Mouse (Mus musculus) MEL-GATA-1-ER (cell line): ENCODE measurements at regions not wholly inside any gene's neighbourhood (a gene's known extent, or its start where the extent isn't known, plus 50 kb on each side); places are given as distances from the start of the nearest gene placed in this dataset.

Experiments used
- DNase-seq: peaks from one replicate; pipeline ENCODE4 v3.0.0-alpha.2; 2012; ENCODE audit warnings: low read depth; ENCODE audit errors: extremely low read depth

DNA sequence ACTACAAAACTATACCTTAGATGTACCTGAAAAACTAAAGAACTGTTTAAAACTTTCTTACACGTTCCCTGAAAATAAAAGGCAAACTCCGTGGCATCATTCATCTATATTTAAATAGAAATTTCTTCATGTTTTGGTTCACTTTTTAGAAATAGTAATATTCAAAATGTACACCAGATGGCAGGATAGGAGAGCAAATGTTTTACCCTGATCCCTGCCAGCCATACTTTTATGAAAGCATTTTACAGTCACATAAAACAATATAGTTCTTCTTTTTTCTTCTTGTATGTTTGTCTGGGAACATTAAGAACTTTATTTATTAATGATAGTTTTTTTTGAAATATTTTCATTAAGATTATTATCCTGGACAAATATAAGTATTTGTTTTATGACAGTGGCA lies 68.5 kb downstream of the 4921530L21Rik start:
- peak; percentile 10 for DNase-seq

- no peak for DNase-seq
Observed at GRCm38 (mm10) chr14:95956056-95956729, 75.1 kb downstream of the 4921530L21Rik start.

- peak; percentile 43 for DNase-seq
Observed at GRCm38 (mm10) chr14:95984021-95984420, 103.0 kb downstream of the 4921530L21Rik start.

GRCm38 (mm10) chr14:95998356-95998755 lies 117.3 kb downstream of the 4921530L21Rik start:
- no peak for DNase-seq

- no peak for DNase-seq
Observed at GRCm38 (mm10) chr14:96021646-96022045, 140.6 kb downstream of the 4921530L21Rik start.
